Mouse (Mus musculus) brown adipose tissue, adult 24 weeks (tissue): ENCODE results near the gene Myom1. TPM values are rescaled to one million over a fixed set of nuclear protein-coding genes. Genes with fewer than 3 reads are reported as not detected.
A peak's percentile ranks its signal among the peaks of the same experiment; 100 is the strongest.

Source experiments
- H3K27ac ChIP-seq: fragments of 200-500 bp; replicated peaks from 2 replicates; pipeline ENCODE4 v1.5.1; 2012; ENCODE audit warnings: low read depth, mild to moderate bottlenecking, low read length
- H3K4me1 ChIP-seq: fragments of 200-500 bp; 2 replicates; pipeline ENCODE4 v1.6.1; 2012; ENCODE audit warnings: low read length, mixed read lengths; ENCODE audit not compliant: control insufficient read depth, insufficient read depth, insufficient read length
- H3K4me3 ChIP-seq: fragments of 200-500 bp; 2 replicates; pipeline ENCODE4 v1.5.1; 2012; ENCODE audit warnings: low read depth, mild to moderate bottlenecking, low read length, moderate library complexity; ENCODE audit not compliant: insufficient read depth
- polyA plus RNA-seq: library from polyadenylated mRNA; stranded (reverse); fragments of >200 nt; gene quantifications from 2 replicates; pipeline ENCODE4 v1.2.4, GENCODE M21; 2012; ENCODE audit not compliant: missing spikeins, insufficient read depth, insufficient read length

The Myom1 gene
- polyA plus RNA-seq, 1 experiment, result 10.1 TPM

GRCm38 (mm10) chr17:71001067-71001466 is 1.4 kb upstream of the Myom1 start:
- H3K4me3 ChIP-seq, result peak overlapping the region; percentile 87
- peak overlapping the region; percentile 99 for H3K27ac ChIP-seq
- H3K4me1 ChIP-seq, result peaks cover 22% of the 10 kb centered on the region

- Histone ChIP-seq H3K4me1 (peaks cover 19% of the 10 kb centered on the region), H3K4me3 (peak overlapping the region; percentile 87)
Observed at GRCm38 (mm10) chr17:71001699-71002080, 743 bp upstream of the Myom1 start.

GRCm38 (mm10) chr17:71002744-71003094 is 286 bp downstream of the Myom1 start, which contains the start of gene Myl12a:
Gene Myl12a, minus strand, starts transcription at chr17:71002878.
- H3K4me1 ChIP-seq, result peaks cover 15% of the 10 kb centered on the region
- peak within 1 kb of the TSS; percentile 87 for H3K4me3 ChIP-seq
- peak within 1 kb of the TSS; percentile 100 for H3K27ac ChIP-seq

More at GRCm38 (mm10) chr17:71001699-71002080, 743 bp upstream of the Myom1 start:
- H3K27ac ChIP-seq, result peak overlapping the region; percentile 99

- Histone ChIP-seq H3K27ac (peak overlapping the region; percentile 100), H3K4me3 (no peak overlapping the region; the same call in 1 of the 2 replicates), H3K4me1 (peaks cover 13% of the 10 kb centered on the region)
Observed at GRCm38 (mm10) chr17:71003112-71003511, 679 bp downstream of the Myom1 start.

- peak overlapping the region; percentile 100 for H3K27ac ChIP-seq
- no peak overlapping the region for H3K4me3 ChIP-seq
- H3K4me1 ChIP-seq, result peaks cover 9% of the 10 kb centered on the region
Observed at GRCm38 (mm10) chr17:71003721-71004120, 1.3 kb downstream of the Myom1 start.

DNA sequence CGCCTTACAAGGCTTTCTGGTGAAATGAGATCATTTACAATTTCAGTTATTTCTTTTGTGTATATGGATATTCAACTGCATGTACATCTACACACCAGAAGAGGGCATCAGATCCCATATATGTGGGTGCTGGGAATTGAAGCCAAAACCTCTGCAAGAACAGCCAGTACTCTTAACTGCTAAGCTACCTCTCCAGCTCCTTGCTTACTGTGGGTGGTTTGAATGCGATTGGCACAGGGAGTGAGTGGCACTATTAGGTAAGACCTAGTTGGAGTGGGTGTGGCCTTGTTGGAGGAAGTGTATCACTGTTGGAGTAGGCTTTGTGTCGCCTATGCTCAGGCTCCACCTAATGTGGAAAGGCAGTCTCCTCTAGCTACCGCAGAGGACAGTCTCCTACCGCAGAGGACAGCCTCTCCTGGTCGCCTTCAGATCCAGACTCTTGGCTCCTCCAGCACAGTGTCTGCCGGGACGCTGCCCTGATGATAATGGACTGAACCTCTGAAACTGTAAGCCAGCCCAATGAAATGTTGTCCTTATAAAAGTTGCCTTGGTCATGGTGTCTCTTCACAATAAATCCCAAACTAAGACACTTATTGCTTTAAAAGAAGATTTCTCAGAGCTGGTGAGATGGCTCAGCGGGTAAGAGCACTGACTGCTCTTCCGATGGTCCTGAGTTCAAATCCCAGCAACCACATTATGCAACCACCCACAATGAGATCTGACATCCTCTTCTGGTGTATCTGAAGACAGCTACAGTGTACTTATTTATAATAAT is 1.9 kb downstream of the Myom1 start:
- H3K27ac ChIP-seq, result peak overlapping the region; percentile 34; the same call in 1 of the 2 replicates

GRCm38 (mm10) chr17:71006976-71007375 is 4.5 kb downstream of the Myom1 start:
- Histone ChIP-seq H3K4me1 (peaks cover 3% of the 10 kb centered on the region; the same call in 1 of the 2 replicates), H3K27ac (no peak overlapping the region), H3K4me3 (no peak overlapping the region)

More for the DNA sequence above, 1.9 kb downstream of the Myom1 start:
- Histone ChIP-seq H3K4me1 (peaks cover 6% of the 10 kb centered on the region), H3K4me3 (no peak overlapping the region)

DNA sequence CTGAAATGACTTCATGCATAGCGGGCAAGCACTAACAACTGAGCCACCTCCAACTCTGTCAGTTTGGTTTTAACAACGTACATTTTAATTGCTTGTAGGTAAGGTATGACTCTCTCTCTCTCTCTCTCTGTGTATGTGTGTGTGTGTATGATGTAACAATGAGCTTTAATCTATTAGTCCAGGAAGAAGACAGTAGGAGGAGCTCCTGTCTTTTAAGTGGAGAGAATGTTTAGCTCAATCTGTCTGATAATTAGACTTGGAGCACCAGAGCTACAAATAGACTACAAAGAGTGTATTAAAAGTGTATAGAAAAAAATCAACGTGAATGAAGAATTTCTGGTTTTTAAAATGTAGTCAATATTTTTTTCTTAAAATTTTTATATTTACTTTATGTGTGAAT is 6.2 kb downstream of the Myom1 start:
- Histone ChIP-seq H3K27ac (no peak overlapping the region), H3K4me1 (no peaks in the 10 kb centered on the region), H3K4me3 (no peak overlapping the region)

DNA sequence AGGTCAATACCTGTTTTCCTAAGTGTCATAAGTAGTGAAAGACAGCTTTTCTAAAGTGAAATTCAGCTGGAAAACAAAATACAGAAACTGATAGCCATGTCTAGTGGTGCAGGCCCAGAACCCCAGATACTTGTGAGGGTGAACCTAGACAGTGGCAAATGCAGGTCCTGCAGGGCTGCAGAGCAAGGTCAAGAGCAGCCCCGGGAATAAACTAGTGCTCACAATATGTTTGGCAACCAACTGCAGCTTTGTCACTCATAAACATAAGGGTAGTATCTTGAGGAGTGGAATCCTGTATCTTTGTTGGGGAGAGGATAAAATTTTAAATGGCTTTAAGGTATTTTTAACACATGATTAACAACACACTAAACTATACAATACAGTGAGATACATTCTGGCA is 7.3 kb downstream of the Myom1 start:
- H3K27ac ChIP-seq, result no peak overlapping the region
- H3K4me3 ChIP-seq, result no peak overlapping the region
- no peaks in the 10 kb centered on the region for H3K4me1 ChIP-seq

DNA sequence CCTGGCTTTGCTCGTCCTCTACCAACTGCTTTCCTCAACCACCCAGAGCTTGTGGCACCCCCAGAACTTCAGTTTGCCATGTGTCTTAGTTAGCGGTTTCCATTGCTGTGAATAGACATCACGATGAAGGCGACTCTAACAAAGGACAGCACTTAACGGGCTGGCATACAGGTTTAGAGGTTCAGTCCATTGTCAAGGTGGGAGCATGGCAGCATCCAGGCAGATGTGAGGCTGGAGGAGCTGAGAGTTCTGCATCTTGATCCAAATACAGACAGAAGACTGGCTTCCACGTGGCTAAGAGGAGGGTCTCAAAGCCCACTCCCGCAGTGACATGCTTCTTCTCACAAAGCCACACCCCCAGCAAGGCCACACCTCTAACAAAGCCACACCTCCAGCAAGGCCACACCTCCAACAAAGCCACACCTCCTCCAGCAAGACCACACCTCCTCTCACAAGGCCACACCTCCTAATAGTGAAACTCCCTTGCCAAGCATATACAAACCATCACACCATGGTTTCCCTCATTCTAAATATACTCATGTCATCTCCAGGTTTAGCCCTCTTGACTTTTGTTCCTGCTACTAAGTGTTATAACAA is 8.3 kb downstream of the Myom1 start:
- Histone ChIP-seq H3K4me3 (no peak overlapping the region), H3K4me1 (no peaks in the 10 kb centered on the region), H3K27ac (no peak overlapping the region)

GRCm38 (mm10) chr17:71011931-71012662 is 9.7 kb downstream of the Myom1 start:
- H3K27ac ChIP-seq, result no peak overlapping the region
- no peaks in the 10 kb centered on the region for H3K4me1 ChIP-seq
- H3K4me3 ChIP-seq, result no peak overlapping the region

GRCm38 (mm10) chr17:71013105-71013504 is 10.7 kb downstream of the Myom1 start:
- Histone ChIP-seq H3K27ac (no peak overlapping the region), H3K4me1 (no peaks in the 10 kb centered on the region), H3K4me3 (no peak overlapping the region)

GRCm38 (mm10) chr17:71014911-71015310 is 12.5 kb downstream of the Myom1 start:
- no peak overlapping the region for H3K4me3 ChIP-seq
- H3K27ac ChIP-seq, result no peak overlapping the region
- no peaks in the 10 kb centered on the region for H3K4me1 ChIP-seq

- no peak overlapping the region for H3K27ac ChIP-seq
- H3K4me3 ChIP-seq, result no peak overlapping the region
- no peaks in the 10 kb centered on the region for H3K4me1 ChIP-seq
Observed at GRCm38 (mm10) chr17:71017457-71017998, 15.1 kb downstream of the Myom1 start.

- H3K27ac ChIP-seq, result no peak overlapping the region
- H3K4me1 ChIP-seq, result no peaks in the 10 kb centered on the region
- no peak overlapping the region for H3K4me3 ChIP-seq
Observed at GRCm38 (mm10) chr17:71018151-71018550, 15.7 kb downstream of the Myom1 start.
